Mouse (Mus musculus) naive thymus-derived CD4-positive, alpha-beta T cell, adult 2 months (primary cell): ENCODE data around the gene Txn1.

Source experiments
- DNase-seq: peaks from one replicate; pipeline ENCODE4 v3.0.0-alpha.2; 2011; ENCODE audit warnings: low read depth

Gene Txn1

GRCm38 (mm10) chr4:57896631-57897030 is 59.6 kb downstream of the Txn1 start:
- DNase-seq: peak; percentile 73

GRCm38 (mm10) chr4:57895902-57896301 is 60.3 kb downstream of the Txn1 start:
- no peak for DNase-seq

- no peak for DNase-seq
Observed at GRCm38 (mm10) chr4:57895140-57895539, 61.1 kb downstream of the Txn1 start.
